Mouse (Mus musculus) hindbrain, embryonic 16.5 days (tissue): ENCODE results near the gene Pitx3. TPM values are rescaled to one million over a fixed set of nuclear protein-coding genes. Genes with fewer than 3 reads are reported as not detected.

Source experiments
- ATAC-seq: fragments of 200-750 bp; cut with Nextera tagmentation; 2 replicates; pipeline ENCODE4 v1.8.0; 2017; ENCODE audit warnings: moderate TSS enrichment, moderate library complexity
- H3K27ac ChIP-seq: fragments of 300-500 bp; sonication (generic); 2 replicates; pipeline ENCODE4 v1.5.1; 2014; ENCODE audit warnings: low read depth, mild to moderate bottlenecking, control low read depth, low read length, moderate library complexity
- H3K27me3 ChIP-seq: fragments of 300-500 bp; sonication (generic); replicated peaks from 2 replicates; pipeline ENCODE4 v1.6.1; 2014; ENCODE audit warnings: low read length; ENCODE audit not compliant: control insufficient read depth, insufficient read depth
- H3K36me3 ChIP-seq: fragments of 300-500 bp; sonication (generic); 2 replicates; pipeline ENCODE4 v1.6.1; 2014; ENCODE audit warnings: mild to moderate bottlenecking, low read length, moderate library complexity, mixed read lengths; ENCODE audit not compliant: control insufficient read depth, insufficient read depth
- H3K4me1 ChIP-seq: fragments of 300-500 bp; sonication (generic); 2 replicates; pipeline ENCODE4 v1.6.1; 2014; ENCODE audit warnings: low read depth, low read length; ENCODE audit not compliant: control insufficient read depth, insufficient read depth
- H3K4me2 ChIP-seq: fragments of 300-500 bp; sonication (generic); 2 replicates; pipeline ENCODE4 v1.6.1; 2014; ENCODE audit warnings: mild to moderate bottlenecking, low read length, control low read depth, moderate library complexity
- H3K4me3 ChIP-seq: fragments of 300-500 bp; sonication (generic); 2 replicates; pipeline ENCODE4 v1.5.1; 2014; ENCODE audit warnings: mild to moderate bottlenecking, low read length, control low read depth, moderate library complexity
- H3K9ac ChIP-seq: fragments of 300-500 bp; sonication (generic); 2 replicates; pipeline ENCODE4 v1.6.1; 2014; ENCODE audit warnings: low read depth, mild to moderate bottlenecking, control low read depth, low read length, moderate library complexity
- H3K9me3 ChIP-seq: fragments of 300-500 bp; sonication (generic); 2 replicates; pipeline ENCODE4 v1.6.1; 2014; ENCODE audit warnings: mild to moderate bottlenecking, low read length, moderate library complexity; ENCODE audit not compliant: control insufficient read depth
- WGBS: fragments of 180-500 bp; shearing (Covaris S2); extraction: QIAGEN DNeasy Blood & Tissue Kit; methylation state at CpG from one replicate; pipeline ENCODE4 v1.1.7; 2014; 5-methylcytosine and 5-hydroxymethylcytosine counted together
- polyA plus RNA-seq: library from polyadenylated mRNA; unstranded; fragments of >200 nt; fragmentation: Nextera tagmentation; extraction: Ambion mirVana; gene quantifications from 2 replicates; pipeline ENCODE4 v1.2.1, GENCODE M21; 2015

Gene Pitx3
- polyA plus RNA-seq, 1 experiment from 2014 or later, result 0.20 TPM

GRCm38 (mm10) chr19:46120872-46121271 lies 27.3 kb downstream of the Pitx3 start:
- Histone ChIP-seq H3K36me3 (no peaks in the 10 kb centered on the region), H3K4me1 (no peaks in the 10 kb centered on the region), H3K9me3 (no peaks in the 10 kb centered on the region), H3K9ac (no peak overlapping the region), H3K4me2 (no peak overlapping the region), H3K4me3 (no peak overlapping the region), H3K27ac (no peak overlapping the region), H3K27me3 (no peaks in the 10 kb centered on the region)
- no peak for ATAC-seq
- 74% methylated on average over 6 of the region's 6 CpGs for WGBS

- H3K9ac ChIP-seq, result no peak overlapping the region
- no peaks in the 10 kb centered on the region for H3K9me3 ChIP-seq
- no peak for ATAC-seq
- no peak overlapping the region for H3K4me2 ChIP-seq
- H3K27ac ChIP-seq, result no peak overlapping the region
- H3K4me1 ChIP-seq, result no peaks in the 10 kb centered on the region
- 93% methylated on average over 3 of the region's 3 CpGs for WGBS
- no peak overlapping the region for H3K4me3 ChIP-seq
- H3K36me3 ChIP-seq, result no peaks in the 10 kb centered on the region
- no peaks in the 10 kb centered on the region for H3K27me3 ChIP-seq
Observed at GRCm38 (mm10) chr19:46119458-46119857, 28.7 kb downstream of the Pitx3 start.

DNA sequence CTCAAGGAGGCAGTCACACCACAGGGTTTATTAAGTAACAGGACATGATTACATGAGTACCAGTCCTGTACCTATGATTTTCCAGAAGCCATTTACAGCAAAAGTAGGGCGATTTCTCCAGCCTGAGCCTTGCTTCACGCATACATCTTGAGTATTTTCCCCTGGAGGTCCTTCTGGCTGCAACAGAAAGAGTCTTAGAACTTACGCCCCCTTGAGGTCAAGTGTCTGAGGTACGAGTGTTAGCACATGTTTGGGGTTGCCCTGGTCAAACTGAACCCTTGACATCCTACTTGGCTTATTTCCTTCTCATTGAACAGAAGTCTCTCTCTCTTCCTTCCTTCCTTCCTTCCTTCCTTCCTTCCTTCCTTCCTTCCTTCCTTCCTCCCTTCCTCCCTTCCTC lies 33.5 kb downstream of the Pitx3 start:
- 56% methylated on average over 4 of the region's 4 CpGs for WGBS
- Histone ChIP-seq H3K9me3 (no peaks in the 10 kb centered on the region), H3K4me2 (no peak overlapping the region), H3K36me3 (no peaks in the 10 kb centered on the region), H3K4me3 (no peak overlapping the region), H3K9ac (no peak overlapping the region), H3K4me1 (no peaks in the 10 kb centered on the region), H3K27me3 (no peaks in the 10 kb centered on the region), H3K27ac (no peak overlapping the region)
- ATAC-seq, result no peak

DNA sequence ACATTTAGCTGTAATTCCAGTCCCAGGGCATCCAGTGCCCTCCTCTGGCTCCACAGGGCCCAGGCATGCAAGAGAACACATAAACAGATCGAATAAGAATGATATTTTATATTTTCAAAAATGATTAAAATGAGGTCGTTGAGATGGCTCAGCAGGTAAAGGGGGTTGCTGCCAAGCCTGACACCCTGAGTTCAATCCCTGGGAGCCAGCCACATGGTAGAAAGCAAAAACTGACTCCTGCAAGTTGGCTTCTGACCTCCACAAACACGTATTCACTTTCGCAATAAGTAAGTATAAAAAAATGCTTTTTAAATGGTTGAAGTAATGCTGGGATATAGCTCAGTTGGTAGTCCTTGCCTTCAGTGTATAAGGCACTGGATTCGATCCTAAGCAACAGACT lies 37.3 kb downstream of the Pitx3 start:
- ATAC-seq, result no peak
- Histone ChIP-seq H3K36me3 (no peaks in the 10 kb centered on the region), H3K27ac (no peak overlapping the region), H3K4me3 (no peak overlapping the region), H3K27me3 (no peaks in the 10 kb centered on the region), H3K4me1 (no peaks in the 10 kb centered on the region), H3K9ac (no peak overlapping the region), H3K9me3 (no peaks in the 10 kb centered on the region), H3K4me2 (no peak overlapping the region)
- 87% methylated on average over 5 of the region's 5 CpGs for WGBS

DNA sequence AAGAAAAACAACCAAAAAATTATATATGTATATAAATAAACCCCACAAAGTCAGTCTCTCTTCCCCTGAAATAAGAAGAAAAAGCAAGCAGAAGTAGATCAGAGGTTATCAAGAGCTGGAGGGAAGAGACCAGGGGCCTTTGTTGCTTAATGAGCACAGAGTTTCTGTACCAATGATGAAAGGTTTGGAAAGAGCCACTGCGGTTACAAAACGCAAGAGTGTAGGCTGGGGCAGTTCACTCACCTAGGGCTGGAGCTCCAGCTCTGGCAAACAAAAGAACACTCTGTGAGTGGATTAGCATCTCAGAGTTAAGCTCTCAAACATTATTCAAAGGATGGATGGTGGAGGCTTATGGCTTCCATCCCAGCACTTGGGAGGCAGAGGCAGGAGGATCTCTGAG lies 37.9 kb downstream of the Pitx3 start:
- no peak for ATAC-seq
- WGBS, result 74% methylated on average over 2 of the region's 2 CpGs
- H3K9ac ChIP-seq, result no peak overlapping the region
- H3K4me3 ChIP-seq, result no peak overlapping the region
- H3K9me3 ChIP-seq, result no peaks in the 10 kb centered on the region
- H3K36me3 ChIP-seq, result no peaks in the 10 kb centered on the region
- no peaks in the 10 kb centered on the region for H3K27me3 ChIP-seq
- no peaks in the 10 kb centered on the region for H3K4me1 ChIP-seq
- H3K27ac ChIP-seq, result no peak overlapping the region
- H3K4me2 ChIP-seq, result no peak overlapping the region

DNA sequence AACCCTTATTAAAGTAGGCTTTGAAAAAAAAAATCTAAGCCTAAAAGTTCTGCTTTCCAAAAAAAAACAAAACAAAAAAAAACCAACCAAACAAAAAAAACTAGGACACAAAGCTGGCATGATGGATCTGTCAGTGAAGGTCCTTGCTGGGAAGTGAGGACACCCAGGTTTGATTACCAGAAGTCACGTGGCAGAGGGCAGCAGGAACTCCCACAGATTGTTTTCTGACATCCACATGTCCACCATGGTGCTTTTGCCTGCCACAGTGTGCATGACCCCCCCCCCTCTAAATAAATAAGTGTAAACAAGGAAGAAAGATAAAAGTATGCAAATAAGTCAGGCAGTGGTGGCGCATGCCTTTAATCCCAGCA lies 44.0 kb downstream of the Pitx3 start:
- Histone ChIP-seq H3K9ac (no peak overlapping the region), H3K4me3 (no peak overlapping the region), H3K27ac (no peak overlapping the region), H3K4me2 (no peak overlapping the region), H3K36me3 (no peaks in the 10 kb centered on the region), H3K4me1 (no peaks in the 10 kb centered on the region), H3K9me3 (no peaks in the 10 kb centered on the region), H3K27me3 (no peaks in the 10 kb centered on the region)
- ATAC-seq, result no peak
- WGBS, result 78% methylated on average over 2 of the region's 2 CpGs

DNA sequence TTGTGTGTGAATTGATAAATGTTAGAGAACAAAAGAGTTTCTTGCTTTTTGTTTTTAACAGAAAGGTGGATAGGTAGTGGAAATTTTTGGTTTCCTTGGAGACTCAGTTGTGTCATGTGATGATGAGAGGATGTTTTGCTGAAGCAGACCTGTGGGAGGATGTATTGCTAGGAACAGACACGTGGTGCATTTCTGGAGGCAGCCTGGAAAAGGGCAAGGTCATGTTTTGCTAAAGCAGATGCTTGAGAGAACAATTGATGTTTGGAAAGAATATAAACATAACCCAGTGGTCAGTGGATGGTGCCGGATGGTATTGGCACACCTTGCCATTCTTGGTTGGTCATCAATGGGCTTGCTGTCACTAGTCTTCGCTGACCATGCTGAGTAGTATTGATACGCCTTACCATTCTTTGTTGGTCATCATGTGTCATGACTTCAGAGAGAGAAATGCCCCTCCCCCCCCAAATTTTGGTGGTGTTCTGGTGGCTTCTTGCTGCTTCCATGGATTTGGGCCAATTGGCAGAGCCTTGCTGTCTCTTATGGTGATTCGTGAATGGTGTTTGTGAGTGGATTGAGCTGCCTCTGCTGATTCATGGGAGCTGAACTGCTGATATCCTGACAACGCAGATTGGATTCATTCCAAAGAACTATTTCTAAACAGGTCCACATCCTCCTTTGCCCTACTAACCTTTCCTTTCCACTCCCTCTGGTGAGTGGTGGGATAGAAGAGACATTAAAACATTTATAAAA lies 44.5 kb downstream of the Pitx3 start:
- Histone ChIP-seq H3K4me2 (no peak overlapping the region), H3K36me3 (no peaks in the 10 kb centered on the region), H3K4me3 (no peak overlapping the region), H3K27ac (no peak overlapping the region), H3K27me3 (no peaks in the 10 kb centered on the region), H3K9me3 (no peaks in the 10 kb centered on the region), H3K4me1 (no peaks in the 10 kb centered on the region), H3K9ac (no peak overlapping the region)
- 88% methylated on average over 5 of the region's 6 CpGs for WGBS
- no peak for ATAC-seq

DNA sequence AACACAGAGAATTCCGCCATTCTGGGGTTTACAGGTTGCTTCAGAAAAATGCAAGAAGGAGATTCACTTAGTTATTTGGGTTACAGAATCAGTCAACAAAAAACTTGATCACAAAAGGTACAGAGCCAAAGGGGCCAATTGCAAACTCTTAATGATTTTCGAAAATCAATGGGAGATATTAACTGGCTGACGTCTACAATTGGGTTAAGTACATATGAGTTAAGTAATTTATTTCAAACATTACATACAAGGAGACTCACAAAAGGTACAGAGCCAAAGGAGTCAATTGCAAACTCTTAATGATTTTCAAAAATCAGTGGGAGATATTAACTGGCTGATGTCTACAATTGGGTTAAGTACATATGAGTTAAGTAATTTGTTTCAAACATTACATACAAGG lies 48.6 kb downstream of the Pitx3 start:
- Histone ChIP-seq H3K4me3 (no peak overlapping the region), H3K27me3 (no peaks in the 10 kb centered on the region), H3K4me1 (no peaks in the 10 kb centered on the region), H3K27ac (no peak overlapping the region), H3K36me3 (no peaks in the 10 kb centered on the region), H3K9me3 (no peaks in the 10 kb centered on the region), H3K4me2 (no peak overlapping the region), H3K9ac (no peak overlapping the region)
- 91% methylated on average over 3 of the region's 3 CpGs for WGBS
- no peak for ATAC-seq

DNA sequence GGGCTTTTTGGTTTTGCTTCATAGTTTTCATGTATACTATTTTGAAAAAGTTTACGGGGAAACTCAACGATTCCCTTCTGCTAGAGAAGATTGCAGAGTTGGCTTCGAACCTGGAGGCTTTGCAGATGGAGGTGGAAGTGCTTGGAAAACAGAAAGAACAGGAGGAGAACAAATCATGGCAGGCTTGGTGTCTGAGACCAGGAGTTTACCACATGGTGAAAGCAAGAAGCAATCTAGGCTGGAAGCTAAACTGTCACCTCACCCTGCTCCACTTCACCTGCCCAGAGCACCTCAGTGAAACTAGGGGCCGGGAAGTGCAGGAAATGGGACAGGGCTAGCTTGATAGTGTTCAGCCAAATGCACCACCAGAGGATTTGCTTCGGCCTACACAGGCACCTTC lies 51.7 kb downstream of the Pitx3 start:
- Histone ChIP-seq H3K36me3 (no peaks in the 10 kb centered on the region), H3K27me3 (no peaks in the 10 kb centered on the region), H3K4me3 (no peak overlapping the region), H3K9me3 (no peaks in the 10 kb centered on the region), H3K27ac (no peak overlapping the region), H3K4me2 (no peak overlapping the region), H3K4me1 (no peaks in the 10 kb centered on the region), H3K9ac (no peak overlapping the region)
- WGBS, result 96% methylated on average over 5 of the region's 5 CpGs
- ATAC-seq, result no peak

DNA sequence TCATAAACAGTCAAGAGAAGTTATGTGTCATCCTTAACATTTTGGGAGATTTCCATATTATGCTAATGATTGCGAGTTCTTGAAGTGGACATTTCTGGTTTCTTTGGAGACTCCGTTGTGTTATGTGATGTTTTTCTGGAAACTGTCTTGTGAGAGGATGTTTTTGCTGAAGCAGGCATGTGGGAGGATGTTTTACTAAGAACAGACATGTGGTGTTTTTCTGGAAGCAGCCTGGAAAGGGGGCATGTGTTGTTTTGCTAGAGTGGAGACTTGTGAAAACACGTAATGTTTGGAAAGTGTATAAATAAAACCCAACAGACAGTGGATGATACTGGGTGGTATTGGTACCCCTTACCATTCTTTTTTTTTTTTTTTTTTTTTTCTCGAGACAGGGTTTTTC lies 52.8 kb downstream of the Pitx3 start:
- Histone ChIP-seq H3K4me2 (no peak overlapping the region), H3K36me3 (no peaks in the 10 kb centered on the region), H3K9me3 (no peaks in the 10 kb centered on the region), H3K27ac (no peak overlapping the region), H3K4me1 (no peaks in the 10 kb centered on the region), H3K27me3 (no peaks in the 10 kb centered on the region), H3K9ac (no peak overlapping the region), H3K4me3 (no peak overlapping the region)
- no peak for ATAC-seq
- WGBS, result 86% methylated on average over 4 of the region's 4 CpGs
